Mouse (Mus musculus) heart, embryonic 13.5 days (tissue): ENCODE measurements around the gene Sept8. TPM values are rescaled to one million over a fixed set of nuclear protein-coding genes. Genes with fewer than 3 reads are reported as not detected.

Experiments used
- ATAC-seq: fragments of 200-750 bp; cut with Nextera tagmentation; 2 replicates; pipeline ENCODE4 v1.8.0; 2017; ENCODE audit warnings: moderate TSS enrichment; ENCODE audit not compliant: insufficient number of reproducible peaks, low FRiP score, low TSS enrichment; ENCODE audit errors: extremely low read depth
- H3K27ac ChIP-seq: fragments of 300-500 bp; sonication (generic); replicated peaks from 2 replicates; pipeline ENCODE4 v1.5.1; 2015; ENCODE audit warnings: moderate library complexity, mild to moderate bottlenecking, inconsistent platforms
- H3K27me3 ChIP-seq: fragments of 300-500 bp; sonication (generic); replicated peaks from 2 replicates; pipeline ENCODE4 v1.6.1; 2015; ENCODE audit warnings: mild to moderate bottlenecking, inconsistent platforms
- H3K36me3 ChIP-seq: fragments of 300-500 bp; sonication (generic); 2 replicates; pipeline ENCODE4 v1.6.1; 2015; ENCODE audit warnings: mild to moderate bottlenecking, inconsistent platforms
- H3K4me1 ChIP-seq: fragments of 300-500 bp; sonication (generic); 2 replicates; pipeline ENCODE4 v1.6.1; 2015; ENCODE audit warnings: inconsistent platforms
- H3K4me2 ChIP-seq: fragments of 300-500 bp; sonication (generic); 2 replicates; pipeline ENCODE4 v1.6.1; 2015; ENCODE audit warnings: inconsistent platforms, mild to moderate bottlenecking, moderate library complexity
- H3K4me3 ChIP-seq: fragments of 300-500 bp; sonication (generic); 2 replicates; pipeline ENCODE4 v1.5.1; 2015; ENCODE audit warnings: moderate library complexity, mild to moderate bottlenecking, inconsistent platforms
- H3K9ac ChIP-seq: fragments of 300-500 bp; sonication (generic); 2 replicates; pipeline ENCODE4 v1.6.1; 2015; ENCODE audit warnings: inconsistent platforms, mild to moderate bottlenecking, moderate library complexity
- H3K9me3 ChIP-seq: fragments of 300-500 bp; sonication (generic); 2 replicates; pipeline ENCODE4 v1.6.1; 2016; ENCODE audit warnings: inconsistent platforms
- WGBS: fragments of 180-500 bp; shearing (Covaris S2); methylation state at CpG from one replicate; pipeline ENCODE4 v1.1.7; 2015; ENCODE audit warnings: mixed read lengths; 5-methylcytosine and 5-hydroxymethylcytosine counted together
- polyA plus RNA-seq: library from polyadenylated mRNA; unstranded; fragments of >200 nt; fragmentation: Nextera tagmentation; extraction: Ambion mirVana; gene quantifications from 2 replicates; pipeline ENCODE4 v1.2.1, GENCODE M21; 2015

The Sept8 gene
- polyA plus RNA-seq, 1 experiment from 2014 or later, result 18.3 TPM

DNA sequence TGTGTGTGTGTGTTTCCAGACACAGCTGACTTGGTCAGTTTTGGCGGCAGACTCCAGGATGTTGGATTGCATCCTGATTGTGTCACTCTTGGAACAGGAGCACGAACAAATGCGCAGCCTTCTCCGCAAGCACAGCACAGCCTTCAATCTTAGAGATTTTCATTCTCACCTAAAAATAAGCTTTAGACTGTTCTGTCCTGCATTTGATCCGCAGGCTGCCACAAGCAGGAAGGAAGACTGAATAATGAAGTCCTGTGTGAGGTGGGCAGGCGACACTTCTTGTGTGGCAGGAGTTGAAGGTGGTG is 10.1 kb downstream of the Sept8 start:
- Histone ChIP-seq H3K4me1 (peaks cover 61% of the 10 kb centered on the region), H3K4me2 (peak overlapping the region; percentile 42), H3K4me3 (no peak overlapping the region), H3K36me3 (peaks cover 19% of the 10 kb centered on the region), H3K9ac (peak overlapping the region; percentile 37; the same call in 1 of the 2 replicates), H3K27ac (peak overlapping the region; percentile 61; the same call in 1 of the 2 replicates), H3K9me3 (no peaks in the 10 kb centered on the region), H3K27me3 (no peaks in the 10 kb centered on the region)
- 32% methylated on average over 6 of the region's 6 CpGs for WGBS
- ATAC-seq, result no peak

DNA sequence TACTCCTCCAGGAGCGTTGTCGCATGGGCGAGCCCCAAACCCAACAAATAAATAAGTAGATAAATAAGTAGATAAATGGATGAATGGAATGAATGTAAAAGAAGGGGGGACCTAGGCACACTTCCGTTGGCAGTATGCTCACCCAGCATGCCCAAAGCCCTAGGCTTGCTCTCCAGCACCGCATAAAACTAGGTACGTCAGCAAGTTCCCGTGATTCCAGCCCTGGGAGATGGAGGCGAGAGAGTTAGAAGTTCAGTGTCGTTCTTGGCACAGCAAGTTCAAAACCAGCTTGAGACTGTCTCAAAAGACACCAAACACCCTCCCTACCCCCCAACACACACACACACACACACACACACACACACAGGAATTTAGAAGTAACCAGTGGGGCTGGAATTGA is 10.9 kb downstream of the Sept8 start:
- Histone ChIP-seq H3K9me3 (no peaks in the 10 kb centered on the region), H3K27ac (no peak overlapping the region), H3K36me3 (peaks cover 27% of the 10 kb centered on the region), H3K9ac (0 out of 2 replicates have a peak overlapping the region, but pooled peaks have one; percentile 37), H3K4me3 (no peak overlapping the region), H3K27me3 (no peaks in the 10 kb centered on the region), H3K4me1 (peaks cover 55% of the 10 kb centered on the region), H3K4me2 (no peak overlapping the region)
- 69% methylated on average over 9 of the region's 9 CpGs for WGBS
- ATAC-seq, result no peak

DNA sequence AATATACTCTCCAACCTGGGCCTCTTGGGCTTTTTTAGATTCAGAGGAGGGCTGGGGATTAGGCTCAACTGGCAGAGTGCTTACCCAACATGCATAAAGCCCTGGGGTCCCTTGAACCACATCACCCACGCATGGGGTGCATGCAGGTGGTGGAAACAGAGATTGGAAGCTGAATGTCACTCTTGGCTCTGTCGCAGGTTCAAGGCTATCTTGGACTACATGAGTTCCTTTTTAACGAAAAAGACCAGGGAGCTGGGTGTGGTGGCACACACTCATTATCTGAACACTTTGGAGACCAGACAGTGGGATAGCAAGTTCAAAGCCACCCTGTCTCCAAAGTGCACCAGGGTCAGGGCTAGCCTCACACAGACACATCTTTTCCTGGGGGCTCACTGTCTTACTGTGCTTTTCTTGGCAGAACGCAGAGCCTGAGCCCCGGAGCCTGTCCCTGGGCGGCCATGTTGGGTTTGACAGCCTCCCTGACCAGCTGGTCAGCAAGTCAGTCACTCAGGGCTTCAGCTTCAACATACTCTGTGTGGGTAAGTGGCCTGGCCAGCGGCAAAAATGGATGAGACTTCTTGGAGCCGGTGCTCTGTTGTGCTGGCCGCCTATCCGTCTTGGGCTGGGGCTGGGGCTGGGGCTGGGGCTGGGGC is 12.6 kb downstream of the Sept8 start:
- Histone ChIP-seq H3K9me3 (no peaks in the 10 kb centered on the region), H3K9ac (no peak overlapping the region), H3K4me1 (peaks cover 38% of the 10 kb centered on the region), H3K4me2 (no peak overlapping the region), H3K4me3 (no peak overlapping the region), H3K27ac (no peak overlapping the region), H3K36me3 (peaks cover 44% of the 10 kb centered on the region), H3K27me3 (no peaks in the 10 kb centered on the region)
- no peak for ATAC-seq
- 90% methylated on average over 10 of the region's 10 CpGs for WGBS

DNA sequence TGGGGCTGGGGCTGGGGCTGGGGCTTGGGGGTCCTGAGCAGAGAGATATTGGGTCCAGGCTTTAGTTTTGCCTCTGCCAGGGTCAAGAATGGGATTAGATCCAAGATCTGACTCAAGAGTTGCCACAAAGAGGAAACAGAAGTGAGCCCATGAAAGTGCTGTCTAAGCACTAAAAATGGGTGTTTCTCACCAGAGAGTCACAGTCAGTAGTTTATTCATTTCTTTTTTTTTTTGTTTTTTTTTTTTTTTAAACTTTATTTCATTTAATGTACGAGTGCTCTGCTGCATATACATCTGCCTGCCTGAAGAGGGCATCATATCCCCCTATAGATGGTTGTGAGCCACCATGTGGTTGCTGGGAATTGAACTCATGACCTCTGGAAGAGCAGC is 13.2 kb downstream of the Sept8 start:
- 95% methylated on average over 1 of the region's 1 CpGs for WGBS
- no peaks in the 10 kb centered on the region for H3K27me3 ChIP-seq
- ATAC-seq, result no peak
- peaks cover 49% of the 10 kb centered on the region for H3K36me3 ChIP-seq
- peaks cover 33% of the 10 kb centered on the region for H3K4me1 ChIP-seq
- no peak overlapping the region for H3K27ac ChIP-seq
- H3K9me3 ChIP-seq, result no peaks in the 10 kb centered on the region
- H3K9ac ChIP-seq, result no peak overlapping the region
- H3K4me2 ChIP-seq, result no peak overlapping the region
- H3K4me3 ChIP-seq, result no peak overlapping the region

DNA sequence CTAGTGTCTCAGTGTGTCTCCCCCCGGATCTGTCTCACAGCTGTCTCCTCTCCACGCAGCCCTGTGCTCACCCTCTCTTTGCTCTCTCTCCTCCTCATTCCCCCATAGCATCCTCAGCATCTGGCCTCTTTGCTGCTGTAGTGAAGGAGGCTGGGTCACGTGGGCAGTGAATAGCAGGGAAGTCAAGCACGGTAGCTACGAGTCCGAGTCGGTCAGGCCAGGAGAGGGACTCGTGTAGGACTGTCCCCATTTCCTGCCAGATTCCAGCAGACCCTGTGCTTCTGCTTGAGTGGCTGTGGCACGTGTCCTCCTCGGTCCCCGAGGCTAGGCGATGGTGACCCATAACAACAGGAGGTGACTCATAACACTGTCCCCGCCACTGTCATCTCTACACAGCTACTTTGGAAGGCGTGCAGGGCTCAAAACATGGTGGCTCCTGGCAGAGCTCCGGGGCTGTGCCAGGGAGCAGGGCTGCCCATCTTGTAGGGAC is 20.0 kb downstream of the Sept8 start:
- Histone ChIP-seq H3K4me1 (peaks cover 10% of the 10 kb centered on the region; the same call in 1 of the 2 replicates), H3K27ac (no peak overlapping the region), H3K9ac (no peak overlapping the region), H3K9me3 (no peaks in the 10 kb centered on the region), H3K27me3 (no peaks in the 10 kb centered on the region), H3K36me3 (peaks cover 79% of the 10 kb centered on the region), H3K4me2 (no peak overlapping the region), H3K4me3 (no peak overlapping the region)
- 71% methylated on average over 15 of the region's 15 CpGs for WGBS
- ATAC-seq, result no peak

DNA sequence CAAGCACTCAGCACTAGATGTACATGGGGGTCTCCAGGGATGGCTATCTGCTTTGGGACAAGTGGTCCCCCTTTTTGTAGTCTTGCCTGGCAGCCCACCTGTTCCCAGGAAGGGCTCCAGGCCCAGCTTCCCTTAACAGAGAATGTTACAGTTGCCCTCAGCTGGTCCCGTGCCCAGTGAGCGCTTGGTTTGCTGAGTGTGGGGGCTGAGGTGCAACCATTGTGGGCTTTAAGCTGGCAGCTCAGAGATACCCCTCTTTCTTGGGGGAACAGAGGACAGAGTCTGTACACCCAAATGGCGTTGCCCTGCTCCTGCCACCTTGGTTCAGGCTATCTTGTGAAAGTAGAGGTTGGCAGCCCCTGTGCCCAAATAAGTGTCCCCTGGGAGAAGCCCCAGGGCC is 21.3 kb downstream of the Sept8 start:
- peaks cover 70% of the 10 kb centered on the region for H3K36me3 ChIP-seq
- ATAC-seq, result no peak
- 93% methylated on average over 3 of the region's 3 CpGs for WGBS

DNA sequence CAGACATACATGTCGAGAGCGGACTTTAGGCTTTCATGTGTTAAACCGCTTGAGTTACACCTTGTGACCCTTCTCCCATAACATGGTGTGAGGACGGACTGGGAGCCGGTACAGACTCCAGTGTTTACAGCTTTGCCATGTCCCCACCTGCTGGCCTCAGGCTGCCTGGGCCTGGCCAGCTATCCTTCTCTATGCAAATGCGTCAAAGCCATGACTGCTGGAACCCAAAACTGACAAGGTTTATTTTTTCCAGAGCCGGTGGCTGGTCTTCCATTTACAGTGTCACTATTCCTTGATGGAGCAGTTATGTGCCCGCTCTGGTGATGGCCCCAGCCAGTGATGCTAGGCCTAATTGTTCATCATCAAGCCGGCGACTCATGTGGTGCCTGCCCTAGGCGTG is 22.2 kb downstream of the Sept8 start:
- no peak overlapping the region for H3K9ac ChIP-seq
- H3K27me3 ChIP-seq, result no peaks in the 10 kb centered on the region
- peaks cover 61% of the 10 kb centered on the region for H3K36me3 ChIP-seq
- H3K4me3 ChIP-seq, result no peak overlapping the region
- no peak overlapping the region for H3K4me2 ChIP-seq
- 82% methylated on average over 11 of the region's 11 CpGs for WGBS
- ATAC-seq, result no peak
- H3K4me1 ChIP-seq, result peaks cover 10% of the 10 kb centered on the region; the same call in 1 of the 2 replicates
- H3K27ac ChIP-seq, result no peak overlapping the region
- no peaks in the 10 kb centered on the region for H3K9me3 ChIP-seq

More for the DNA sequence above, 21.3 kb downstream of the Sept8 start:
- Histone ChIP-seq H3K9me3 (no peaks in the 10 kb centered on the region), H3K27me3 (no peaks in the 10 kb centered on the region), H3K9ac (no peak overlapping the region), H3K4me1 (peaks cover 10% of the 10 kb centered on the region; the same call in 1 of the 2 replicates), H3K4me3 (no peak overlapping the region), H3K4me2 (no peak overlapping the region), H3K27ac (no peak overlapping the region)

DNA sequence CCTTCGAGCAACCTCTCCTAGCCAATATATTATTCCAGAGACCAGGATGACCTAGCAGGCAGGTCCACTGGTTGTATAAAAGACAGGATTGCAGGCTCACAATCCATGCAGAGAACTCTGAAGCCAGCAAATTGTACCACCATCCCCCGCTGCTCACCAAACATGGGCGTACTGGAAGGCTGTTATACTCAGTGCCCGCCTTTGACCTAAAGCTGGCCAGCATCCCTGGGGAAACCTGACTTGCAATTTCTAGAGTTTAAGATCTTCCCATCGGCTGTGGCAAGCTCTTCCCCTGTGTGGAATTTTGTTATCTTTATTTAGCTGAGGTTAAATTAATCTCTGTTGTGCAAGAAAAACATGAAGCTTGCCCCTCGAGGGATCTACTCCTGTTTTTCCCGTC is 24.0 kb downstream of the Sept8 start:
- no peak for ATAC-seq
- H3K9me3 ChIP-seq, result no peaks in the 10 kb centered on the region
- no peak overlapping the region for H3K4me3 ChIP-seq
- 51% methylated on average over 7 of the region's 7 CpGs for WGBS
- H3K4me1 ChIP-seq, result peaks cover 18% of the 10 kb centered on the region
- no peak overlapping the region for H3K4me2 ChIP-seq
- peaks cover 44% of the 10 kb centered on the region for H3K36me3 ChIP-seq
- no peaks in the 10 kb centered on the region for H3K27me3 ChIP-seq
- no peak overlapping the region for H3K9ac ChIP-seq
- H3K27ac ChIP-seq, result no peak overlapping the region

DNA sequence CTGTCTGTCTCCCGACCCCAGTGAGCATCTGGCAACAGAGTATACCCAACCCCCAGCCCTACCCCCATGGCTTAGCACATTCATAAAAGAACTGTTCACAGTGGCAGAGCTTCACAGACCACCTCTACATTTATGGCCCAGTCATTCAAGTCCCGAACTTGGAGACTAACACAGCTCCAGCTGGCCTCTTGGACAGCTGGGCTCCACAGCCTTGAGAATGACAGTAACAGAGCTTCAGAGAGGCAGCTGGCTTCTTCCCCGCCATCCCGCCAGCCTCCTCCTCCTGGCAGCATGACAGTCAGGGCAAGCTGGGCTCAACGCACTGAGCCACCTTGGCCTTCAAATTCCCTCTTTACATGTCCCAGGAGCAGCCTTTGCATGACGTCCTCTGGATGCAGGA is 27.2 kb downstream of the Sept8 start:
- H3K36me3 ChIP-seq, result peaks cover 20% of the 10 kb centered on the region
- H3K27ac ChIP-seq, result no peak overlapping the region
- ATAC-seq, result no peak
- H3K9ac ChIP-seq, result no peak overlapping the region
- no peak overlapping the region for H3K4me2 ChIP-seq
- H3K4me3 ChIP-seq, result no peak overlapping the region
- H3K27me3 ChIP-seq, result no peaks in the 10 kb centered on the region
- H3K4me1 ChIP-seq, result peaks cover 21% of the 10 kb centered on the region
- H3K9me3 ChIP-seq, result no peaks in the 10 kb centered on the region
- WGBS, result 67% methylated on average over 6 of the region's 6 CpGs

DNA sequence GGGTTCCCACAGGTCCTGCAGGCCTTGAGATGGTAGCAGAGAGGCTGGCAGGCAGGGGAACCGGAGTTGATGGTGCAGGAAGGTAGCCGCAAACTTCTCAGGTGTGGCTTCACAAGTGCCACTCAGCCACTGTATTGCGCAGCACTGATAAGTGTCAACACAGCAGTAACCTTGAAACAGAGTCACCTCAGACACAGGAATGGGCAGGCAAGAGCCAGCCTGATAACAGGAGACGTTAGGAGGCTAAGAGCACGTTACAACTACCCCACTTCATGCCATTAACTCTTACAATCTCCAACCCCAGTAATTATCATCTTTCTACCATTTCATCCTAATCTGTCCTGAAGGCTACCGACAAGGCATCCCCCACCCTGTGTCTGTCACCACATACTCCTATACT is 28.5 kb downstream of the Sept8 start:
- no peak overlapping the region for H3K4me3 ChIP-seq
- H3K9ac ChIP-seq, result no peak overlapping the region
- WGBS, result 44% methylated on average over 6 of the region's 6 CpGs
- H3K9me3 ChIP-seq, result no peaks in the 10 kb centered on the region
- ATAC-seq, result no peak
- H3K36me3 ChIP-seq, result peaks cover 8% of the 10 kb centered on the region; the same call in 1 of the 2 replicates
- H3K4me2 ChIP-seq, result no peak overlapping the region
- no peak overlapping the region for H3K27ac ChIP-seq
- no peaks in the 10 kb centered on the region for H3K27me3 ChIP-seq
- H3K4me1 ChIP-seq, result peaks cover 20% of the 10 kb centered on the region

DNA sequence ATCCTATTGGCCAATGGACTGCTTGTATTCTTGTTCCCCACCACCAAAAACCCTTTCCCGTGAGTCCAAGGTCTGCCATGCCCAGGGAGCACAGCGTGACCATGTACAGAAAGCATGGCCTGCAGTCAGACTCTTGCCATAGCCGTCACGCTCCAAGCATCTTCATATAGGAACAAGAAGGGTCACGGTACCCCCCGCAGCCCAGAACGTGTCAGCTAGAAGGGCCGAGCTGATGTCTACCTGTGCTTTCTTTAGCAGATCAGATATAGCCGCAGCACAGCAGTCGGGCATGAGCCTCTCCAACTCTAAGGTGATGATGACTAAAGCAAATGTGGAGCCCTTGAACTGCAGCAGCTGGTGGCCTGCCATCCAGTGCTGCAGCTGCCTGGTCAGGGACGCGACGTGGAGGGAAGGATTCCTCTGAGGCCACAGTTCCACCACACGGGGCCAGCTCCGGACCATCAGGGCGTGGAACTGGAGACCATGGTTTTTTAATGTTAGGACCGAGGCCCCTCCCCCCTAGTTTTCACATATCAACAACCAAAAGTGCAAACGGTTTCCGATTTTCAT is 29.1 kb downstream of the Sept8 start:
- WGBS, result 70% methylated on average over 19 of the region's 19 CpGs
- Histone ChIP-seq H3K4me3 (no peak overlapping the region), H3K9me3 (no peaks in the 10 kb centered on the region), H3K36me3 (peaks cover 6% of the 10 kb centered on the region; the same call in 1 of the 2 replicates), H3K4me2 (no peak overlapping the region), H3K9ac (no peak overlapping the region), H3K27me3 (no peaks in the 10 kb centered on the region), H3K27ac (no peak overlapping the region), H3K4me1 (peaks cover 14% of the 10 kb centered on the region)
- ATAC-seq, result no peak

DNA sequence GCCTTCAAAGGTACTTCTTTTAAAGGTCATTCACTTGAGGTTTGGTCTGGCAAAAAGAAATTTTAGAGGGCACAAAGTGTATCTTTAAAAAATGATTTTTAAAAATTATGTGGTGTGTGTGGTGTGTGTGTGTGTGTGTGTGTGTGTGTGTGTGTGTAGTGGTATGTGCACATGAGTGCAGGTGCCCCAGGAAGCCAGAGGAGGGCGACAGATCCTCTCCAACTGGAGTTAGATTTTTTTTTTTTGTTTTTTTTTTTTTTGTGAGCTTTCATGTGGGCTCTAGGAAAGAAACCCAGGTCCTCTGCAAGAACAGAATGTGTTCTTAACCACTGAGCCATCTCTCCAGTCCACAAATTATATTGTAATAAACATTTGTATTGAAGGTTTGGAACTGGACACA is 31.7 kb downstream of the Sept8 start:
- Histone ChIP-seq H3K36me3 (no peaks in the 10 kb centered on the region), H3K4me3 (no peak overlapping the region), H3K27ac (no peak overlapping the region), H3K4me2 (no peak overlapping the region), H3K9me3 (no peaks in the 10 kb centered on the region), H3K9ac (no peak overlapping the region), H3K27me3 (no peaks in the 10 kb centered on the region), H3K4me1 (peaks cover 11% of the 10 kb centered on the region)
- no peak for ATAC-seq
- 70% methylated on average over 1 of the region's 1 CpGs for WGBS
